Mouse (Mus musculus) A20 (cell line): ENCODE data around the gene Slc2a9.

Experiments
- DNase-seq: peaks from one replicate; pipeline ENCODE4 v3.0.0-alpha.2; 2011; ENCODE audit warnings: low read depth, low spot score

Slc2a9 gene

GRCm38 (mm10) chr5:38379970-38380369 is 123.0 kb downstream of the Slc2a9 start:
- no peak for DNase-seq

- no peak for DNase-seq
Measured at GRCm38 (mm10) chr5:38372369-38372768, 130.6 kb downstream of the Slc2a9 start.

GRCm38 (mm10) chr5:38371308-38371707 is 131.6 kb downstream of the Slc2a9 start:
- no peak for DNase-seq

GRCm38 (mm10) chr5:38366650-38367470 is 136.1 kb downstream of the Slc2a9 start:
- no peak for DNase-seq

- no peak for DNase-seq
Measured at GRCm38 (mm10) chr5:38365521-38365920, 137.4 kb downstream of the Slc2a9 start.

GRCm38 (mm10) chr5:38364396-38364795 is 138.5 kb downstream of the Slc2a9 start:
- DNase-seq, result no peak

- DNase-seq, result no peak
Measured at GRCm38 (mm10) chr5:38359716-38360115, 143.2 kb downstream of the Slc2a9 start.

- DNase-seq, result no peak
Measured at GRCm38 (mm10) chr5:38356927-38357326, 146.0 kb downstream of the Slc2a9 start.

GRCm38 (mm10) chr5:38350351-38350929 is 152.5 kb downstream of the Slc2a9 start:
- DNase-seq, result no peak

- peak; percentile 30 for DNase-seq
Measured at GRCm38 (mm10) chr5:38346646-38347432, 156.1 kb downstream of the Slc2a9 start.

GRCm38 (mm10) chr5:38343101-38343500 is 159.8 kb downstream of the Slc2a9 start:
- no peak for DNase-seq

- DNase-seq, result peak; percentile 13
Measured at GRCm38 (mm10) chr5:38334582-38334981, 168.4 kb downstream of the Slc2a9 start.

- peak; percentile 44 for DNase-seq
Measured at GRCm38 (mm10) chr5:38333381-38333780, 169.6 kb downstream of the Slc2a9 start.

GRCm38 (mm10) chr5:38318966-38319786 is 183.8 kb downstream of the Slc2a9 start, which contains the start of gene Drd5:
Gene Drd5, plus strand, starts transcription at chr5:38319367.
- no peak for DNase-seq

GRCm38 (mm10) chr5:38309795-38310194 is 193.1 kb downstream of the Slc2a9 start:
- no peak for DNase-seq

GRCm38 (mm10) chr5:38308873-38309272 is 194.1 kb downstream of the Slc2a9 start:
- DNase-seq, result peak; percentile 74

- DNase-seq, result peak; percentile 88
Measured at GRCm38 (mm10) chr5:38307255-38308101, 195.5 kb downstream of the Slc2a9 start.

GRCm38 (mm10) chr5:38305241-38305640 is 197.7 kb downstream of the Slc2a9 start:
- DNase-seq, result no peak

GRCm38 (mm10) chr5:38302651-38303050 is 200.3 kb downstream of the Slc2a9 start:
- no peak for DNase-seq

GRCm38 (mm10) chr5:38301761-38302411 is 201.1 kb downstream of the Slc2a9 start:
- DNase-seq, result no peak
